Mouse (Mus musculus) ES-E14 (cell line): ENCODE results near the gene Agmat. TPM values are rescaled to one million over a fixed set of nuclear protein-coding genes. Genes with fewer than 3 reads are reported as not detected.
"Not testable (repeated sequence)": the region's sequence is repeated elsewhere in the genome, so short reads cannot be mapped to it uniquely, and the experiment has no call there.

Source experiments
- DNase-seq: peaks from one replicate; pipeline ENCODE4 v3.0.0-alpha.2; 2013; ENCODE audit warnings: low read depth, low spot score
- H3K27ac ChIP-seq: 2 replicates; pipeline ENCODE4 v1.5.1; 2012; ENCODE audit warnings: low read depth, mild to moderate bottlenecking, low read length, moderate library complexity, mixed read lengths; ENCODE audit not compliant: poor library complexity, insufficient read depth, severe bottlenecking
- H3K36me3 ChIP-seq: 2 replicates; pipeline ENCODE4 v1.6.1; 2012; ENCODE audit warnings: mild to moderate bottlenecking, low read length, moderate library complexity, mixed read lengths; ENCODE audit not compliant: control insufficient read depth, poor library complexity, insufficient read depth, severe bottlenecking
- H3K4me1 ChIP-seq, 2 experiments: fragments of 150-350 bp in 1 of 2; sonication (generic) in 1 of 2; 2 replicates each; pipeline ENCODE4 v1.6.1; 2012; ENCODE audit warnings: low read length in 2 of 2, mild to moderate bottlenecking in 1 of 2, mixed read lengths in 1 of 2; ENCODE audit not compliant: control insufficient read depth in 2 of 2, insufficient read depth in 2 of 2, poor library complexity in 1 of 2
- H3K4me3 ChIP-seq, 2 experiments: fragments of 150-350 bp in 1 of 2; sonication (generic) in 1 of 2; 2 replicates each; pipeline ENCODE4 v1.5.1; 2012; ENCODE audit warnings: low read length in 2 of 2, low read depth in 1 of 2, mild to moderate bottlenecking in 1 of 2, mixed read lengths in 1 of 2; ENCODE audit not compliant: insufficient read depth in 1 of 2, poor library complexity in 1 of 2, severe bottlenecking in 1 of 2
- H3K9ac ChIP-seq: 2 replicates; pipeline ENCODE4 v1.6.1; 2012; ENCODE audit warnings: low read depth, mild to moderate bottlenecking, low read length, mixed read lengths; ENCODE audit not compliant: poor library complexity, insufficient read depth, severe bottlenecking
- H3K9me3 ChIP-seq: fragments of 150-350 bp; sonication (generic); 2 replicates; pipeline ENCODE4 v1.6.1; 2012; ENCODE audit warnings: low read depth, mild to moderate bottlenecking, low read length; ENCODE audit not compliant: control insufficient read depth, insufficient read depth
- CHD2 ChIP-seq: IDR thresholded peaks from 2 replicates; pipeline ENCODE4 v1.6.1; 2014; ENCODE audit warnings: mild to moderate bottlenecking, low read depth, low read length, inconsistent platforms
- HCFC1 ChIP-seq: IDR thresholded peaks from 2 replicates; pipeline ENCODE4 v1.6.1; 2012; ENCODE audit warnings: low read length, inconsistent platforms, borderline replicate concordance; ENCODE audit not compliant: insufficient read depth
- MAFK ChIP-seq: IDR thresholded peaks from 2 replicates; pipeline ENCODE4 v1.6.1; 2014; ENCODE audit warnings: mild to moderate bottlenecking, low read depth, low read length, inconsistent platforms; ENCODE audit not compliant: insufficient read depth
- ZC3H11A ChIP-seq: IDR thresholded peaks from 2 replicates; pipeline ENCODE4 v1.6.1; 2012; ENCODE audit warnings: low read depth, mild to moderate bottlenecking, inconsistent platforms, low read length, borderline replicate concordance
- ZNF384 ChIP-seq: IDR thresholded peaks from 2 replicates; pipeline ENCODE4 v1.6.1; 2012; ENCODE audit warnings: low read depth, low read length, inconsistent platforms
- in situ Hi-C, 2 experiments: fragments of 600-800 bp; cut with MboI; formaldehyde crosslinking; loops; one replicate each; pipeline ENCODE4 v1.15.1; 2025; ENCODE audit warnings: low sequenced_read_pairs in 2 of 2, inconsistent platforms in 1 of 2; ENCODE audit not compliant: unreplicated experiment in 2 of 2
- total RNA-seq: library from RNA; depleted of rRNA; stranded (reverse); fragments of 300-350 nt; gene quantifications from 2 replicates; pipeline ENCODE4 v1.2.3, GENCODE M21; 2012

Agmat gene
- total RNA-seq, 1 experiment, result 0.62 TPM

- TF ChIP-seq MAFK (peak; percentile 43; the same call in 1 of the 2 replicates), ZNF384 (no peak)
- H3K4me1 ChIP-seq, result peaks cover 0 to 5% of the 10 kb centered on the region in 2 experiments; a peak in 2 of 4 replicates
- in situ Hi-C loops, result no loop called here
- H3K9ac ChIP-seq, result no peak overlapping the region
- no peak overlapping the region; the same call in 1 of the 2 replicates for H3K27ac ChIP-seq
- DNase-seq, result no peak
- no peaks in the 10 kb centered on the region for H3K9me3 ChIP-seq
- H3K4me3 ChIP-seq, result peak overlapping the region in 1 of 2 experiments; percentile 48; a peak in 2 of 4 replicates
- peaks cover 32% of the 10 kb centered on the region for H3K36me3 ChIP-seq
Measured at GRCm38 (mm10) chr4:141766668-141767352, 20.3 kb downstream of the Agmat start.

DNA sequence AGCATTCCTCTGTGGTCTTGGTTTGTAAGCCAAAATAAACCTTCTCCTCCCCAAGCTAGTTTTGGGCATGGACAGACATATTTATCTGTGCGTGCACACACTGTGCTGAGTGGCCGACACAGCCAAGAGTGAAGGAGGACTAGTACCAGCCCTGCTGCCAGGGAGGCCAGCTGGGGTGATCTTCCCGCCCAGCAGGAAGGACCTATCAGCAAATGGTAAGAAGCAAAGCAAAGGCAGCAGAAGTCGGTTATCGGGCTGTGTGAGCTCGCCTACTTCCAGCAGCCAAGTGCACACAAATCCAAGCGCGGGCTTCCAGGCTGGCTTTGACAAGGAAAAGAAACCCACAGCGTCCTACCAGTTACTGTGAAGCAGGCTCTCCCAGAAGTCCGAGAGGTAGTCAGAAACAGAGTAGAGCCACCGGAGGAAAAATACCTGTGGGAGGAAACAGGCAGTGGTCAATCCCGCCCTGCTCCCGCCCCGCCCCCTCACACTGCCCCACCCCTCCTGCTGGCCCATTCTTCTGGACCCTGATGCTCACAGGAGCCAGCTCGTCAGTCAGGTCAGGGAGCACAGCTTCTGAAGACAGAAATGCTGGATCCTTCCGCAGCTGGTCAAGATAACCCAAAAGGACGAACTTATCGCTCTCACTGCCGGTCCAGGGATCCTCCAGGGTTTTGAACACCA is 21.0 kb downstream of the Agmat start:
- H3K9me3 ChIP-seq, result no peaks in the 10 kb centered on the region
- H3K9ac ChIP-seq, result 0 out of 2 replicates have a peak overlapping the region, but pooled peaks have one; percentile 12
- H3K27ac ChIP-seq, result no peak overlapping the region
- TF ChIP-seq CHD2 (no peak), MAFK (no peak), ZC3H11A (no peak), ZNF384 (no peak), HCFC1 (no peak)
- H3K36me3 ChIP-seq, result peaks cover 32% of the 10 kb centered on the region
- no peak for DNase-seq
- peak overlapping the region in 1 of 2 experiments; percentile 48; a peak in 2 of 4 replicates for H3K4me3 ChIP-seq
- in situ Hi-C loops, result no loop called here
- peaks cover 0 to 5% of the 10 kb centered on the region in 2 experiments; a peak in 2 of 4 replicates for H3K4me1 ChIP-seq

DNA sequence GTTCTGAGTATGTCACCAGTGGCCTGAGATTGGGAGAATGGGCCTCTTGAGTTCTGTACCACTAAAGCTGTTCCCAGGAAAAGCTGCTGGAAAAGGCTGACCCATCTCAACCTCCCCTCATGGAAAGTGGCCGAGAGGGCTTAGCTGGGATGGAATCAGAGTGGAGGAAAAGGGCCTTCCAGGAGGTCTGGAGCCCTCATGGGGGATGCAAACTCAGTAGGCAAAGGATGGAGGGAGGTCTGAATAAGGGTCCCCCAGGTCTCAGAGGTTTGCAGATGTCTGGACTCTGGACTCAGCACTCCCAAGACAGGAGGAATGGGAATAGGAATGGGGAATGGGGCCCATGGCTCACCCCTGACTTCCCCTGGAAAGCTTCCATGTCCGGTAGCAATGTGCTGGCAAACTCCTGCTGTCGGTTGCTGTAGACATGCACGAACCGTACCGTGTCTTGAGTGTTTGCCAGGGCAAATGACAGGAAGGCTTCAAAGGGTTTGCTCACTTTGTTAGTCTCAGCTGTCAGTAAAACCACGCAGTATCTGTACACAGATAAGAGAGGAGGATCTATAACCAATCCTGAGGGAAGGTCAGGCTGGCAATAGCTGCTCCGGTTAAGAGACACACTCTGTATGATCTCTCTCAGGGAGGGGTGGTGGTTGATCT is 23.2 kb downstream of the Agmat start:
- DNase-seq, result no peak
- H3K4me1 ChIP-seq, result peaks cover 0 to 5% of the 10 kb centered on the region in 2 experiments; a peak in 2 of 4 replicates
- in situ Hi-C loops, result no loop called here
- H3K36me3 ChIP-seq, result peaks cover 18% of the 10 kb centered on the region; the same call in 1 of the 2 replicates
- no peak overlapping the region for H3K4me3 ChIP-seq
- H3K9me3 ChIP-seq, result no peaks in the 10 kb centered on the region
- no peak for TF ChIP-seq MAFK
- TF ChIP-seq ZNF384, result no peak
- TF ChIP-seq CHD2, result no peak
- no peak for TF ChIP-seq ZC3H11A
- no peak for TF ChIP-seq HCFC1
- H3K27ac ChIP-seq, result no peak overlapping the region
- no peak overlapping the region for H3K9ac ChIP-seq

DNA sequence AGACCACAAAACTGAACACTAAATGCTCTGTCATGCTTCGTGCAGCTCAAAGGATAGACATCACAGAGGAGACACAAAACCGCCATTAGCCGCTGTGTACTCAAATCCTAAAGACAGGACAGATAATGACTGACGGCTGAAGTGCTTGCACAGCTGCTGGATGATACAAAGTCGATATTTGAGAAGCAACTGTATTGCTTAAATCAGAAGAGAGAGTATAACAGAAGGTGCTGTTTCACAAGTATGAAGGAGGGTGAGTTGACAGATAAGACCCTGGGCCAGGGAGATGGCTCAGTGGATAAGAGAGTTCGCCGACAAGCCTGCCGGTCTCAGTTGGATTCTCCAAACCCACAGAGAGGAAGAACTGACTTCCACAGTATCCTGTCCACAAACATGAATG is 25.4 kb downstream of the Agmat start:
- H3K9ac ChIP-seq, result no peak overlapping the region
- H3K27ac ChIP-seq, result no peak overlapping the region
- DNase-seq, result no peak
- H3K36me3 ChIP-seq, result peaks cover 16% of the 10 kb centered on the region; the same call in 1 of the 2 replicates
- no peaks in the 10 kb centered on the region for H3K9me3 ChIP-seq
- peaks cover 0 to 5% of the 10 kb centered on the region in 2 experiments; a peak in 2 of 4 replicates for H3K4me1 ChIP-seq
- TF ChIP-seq ZC3H11A (no peak), CHD2 (no peak), ZNF384 (no peak), MAFK (no peak), HCFC1 (no peak)
- in situ Hi-C loops, result no loop called here
- H3K4me3 ChIP-seq, result no peak overlapping the region

DNA sequence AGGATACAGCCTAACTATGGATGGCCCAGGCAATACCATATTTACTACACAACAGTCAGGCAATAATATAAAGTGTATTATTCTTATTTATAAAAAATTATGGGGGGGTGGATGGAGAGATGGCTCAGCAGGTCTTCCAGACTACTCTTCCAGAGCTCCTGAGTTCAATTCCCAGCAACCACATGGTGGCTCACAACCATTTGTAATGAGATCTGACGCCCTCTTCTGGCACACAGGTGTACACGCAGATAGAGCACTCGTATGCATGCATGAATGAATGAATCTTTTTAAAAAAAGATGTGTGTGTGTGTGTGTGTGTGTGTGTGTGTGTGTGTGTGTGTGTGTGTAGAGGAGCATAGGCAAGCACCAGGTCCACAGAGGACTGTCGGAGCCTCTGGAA is 26.5 kb downstream of the Agmat start:
- H3K4me3 ChIP-seq, H3K27ac ChIP-seq, H3K9ac ChIP-seq, in situ Hi-C loops, H3K9me3 ChIP-seq, DNase-seq, H3K4me1 ChIP-seq: not testable (repeated sequence)
- H3K36me3 ChIP-seq, result peaks cover 17% of the 10 kb centered on the region; the same call in 1 of the 2 replicates
